Mouse (Mus musculus): ENCODE data around the gene Cxcl5. TPM values are rescaled to one million over a fixed set of nuclear protein-coding genes. Genes with fewer than 3 reads are reported as not detected.

The Cxcl5 gene
- polyA plus RNA-seq, 1 experiment from 2014 or later: 0.27 TPM

- no peak overlapping the region for H3K4me3 ChIP-seq (replicated peaks)
- H3K36me3 ChIP-seq: no peaks in the 10 kb centered on the region
- 0 out of 2 replicates have a peak, but pooled peaks cover 7% of the 10 kb centered on the region for H3K27me3 ChIP-seq (replicated peaks)
- H3K9ac ChIP-seq (replicated peaks): no peak overlapping the region
- no peak for ATAC-seq (ENCODE audit: low FRiP score)
- H3K9me3 ChIP-seq (replicated peaks): no peaks in the 10 kb centered on the region
- no peak overlapping the region for H3K27ac ChIP-seq (replicated peaks)
- peaks cover 15% of the 10 kb centered on the region for H3K4me1 ChIP-seq
- H3K4me2 ChIP-seq: no peak overlapping the region
- 91% methylated on average over 3 of the region's 3 CpGs for WGBS
Measured at GRCm38 (mm10) chr5:90761834-90762233, 2.7 kb downstream of the Cxcl5 start.

- Histone ChIP-seq H3K9me3 (replicated peaks) (no peaks in the 10 kb centered on the region), H3K4me3 (replicated peaks) (no peak overlapping the region), H3K9ac (replicated peaks) (no peak overlapping the region), H3K27ac (replicated peaks) (no peak overlapping the region), H3K4me2 (no peak overlapping the region), H3K4me1 (peaks cover 8% of the 10 kb centered on the region), H3K36me3 (no peaks in the 10 kb centered on the region), H3K27me3 (replicated peaks) (0 out of 2 replicates have a peak, but pooled peaks cover 7% of the 10 kb centered on the region)
- no peak for ATAC-seq (ENCODE audit: low FRiP score)
- WGBS: 81% methylated on average over 12 of the region's 12 CpGs
Measured at GRCm38 (mm10) chr5:90763912-90764665, 4.9 kb downstream of the Cxcl5 start.

GRCm38 (mm10) chr5:90765821-90766606 lies 6.9 kb downstream of the Cxcl5 start:
- Histone ChIP-seq H3K36me3 (no peaks in the 10 kb centered on the region), H3K27ac (replicated peaks) (no peak overlapping the region), H3K4me2 (no peak overlapping the region), H3K4me3 (replicated peaks) (no peak overlapping the region), H3K27me3 (replicated peaks) (0 out of 2 replicates have a peak, but pooled peaks cover 4% of the 10 kb centered on the region), H3K4me1 (no peaks in the 10 kb centered on the region), H3K9me3 (replicated peaks) (no peaks in the 10 kb centered on the region), H3K9ac (replicated peaks) (no peak overlapping the region)
- no peak for ATAC-seq (ENCODE audit: low FRiP score)
- 81% methylated on average over 8 of the region's 8 CpGs for WGBS

GRCm38 (mm10) chr5:90768218-90768617 lies 9.1 kb downstream of the Cxcl5 start, which contains the start of gene Ppbp:
Ppbp (plus strand) TSS chr5:90768518.
- H3K4me2 ChIP-seq: no peak within 1 kb of the TSS
- no peak within 1 kb of the TSS for H3K9ac ChIP-seq (replicated peaks)
- H3K4me1 ChIP-seq: no peaks in the 10 kb centered on the region
- H3K9me3 ChIP-seq (replicated peaks): no peaks in the 10 kb centered on the region
- 65% methylated on average over 3 of the region's 3 CpGs for whole genome bisulfite sequencing
- no peak for ATAC-seq (ENCODE audit: low FRiP score)
- no peak within 1 kb of the TSS for H3K27ac ChIP-seq (replicated peaks)
- no peaks in the 10 kb centered on the region for H3K36me3 ChIP-seq
- no peak within 1 kb of the TSS for H3K4me3 ChIP-seq (replicated peaks)
- no peaks in the 10 kb centered on the region for H3K27me3 ChIP-seq (replicated peaks)

DNA sequence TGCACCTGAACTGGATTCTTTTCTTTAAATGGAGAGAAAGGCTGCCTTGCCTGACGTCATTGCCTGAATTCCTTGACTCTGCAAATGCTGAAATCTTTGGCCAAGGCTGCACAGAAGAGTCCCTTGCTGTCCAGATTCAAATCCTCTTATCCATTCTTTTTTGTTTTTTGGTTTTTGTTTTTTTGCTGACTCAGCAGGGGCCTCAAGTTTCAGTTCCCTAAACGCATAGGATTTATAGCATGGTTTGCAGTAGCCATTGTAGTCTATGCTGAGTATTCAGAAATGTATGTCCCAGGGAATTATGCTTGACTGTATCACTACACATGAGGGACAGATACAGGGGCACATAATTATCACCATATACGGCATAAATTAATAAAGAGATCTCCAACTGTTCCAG lies 12.2 kb downstream of the Cxcl5 start:
- Histone ChIP-seq H3K9ac (replicated peaks) (no peak overlapping the region), H3K4me2 (no peak overlapping the region), H3K27ac (replicated peaks) (no peak overlapping the region), H3K4me3 (replicated peaks) (no peak overlapping the region), H3K4me1 (no peaks in the 10 kb centered on the region), H3K36me3 (no peaks in the 10 kb centered on the region), H3K27me3 (replicated peaks) (no peaks in the 10 kb centered on the region), H3K9me3 (replicated peaks) (no peaks in the 10 kb centered on the region)
- 72% methylated on average over 3 of the region's 3 CpGs for WGBS
- no peak for ATAC-seq (ENCODE audit: low FRiP score)

GRCm38 (mm10) chr5:90771880-90772653 lies 12.9 kb downstream of the Cxcl5 start, which contains the start of gene Pf4:
Pf4 (plus strand) TSS chr5:90772435.
- Histone ChIP-seq H3K4me1 (no peaks in the 10 kb centered on the region), H3K4me2 (no peak within 1 kb of the TSS), H3K27me3 (replicated peaks) (no peaks in the 10 kb centered on the region), H3K9me3 (replicated peaks) (no peaks in the 10 kb centered on the region), H3K4me3 (replicated peaks) (no peak within 1 kb of the TSS), H3K36me3 (no peaks in the 10 kb centered on the region), H3K27ac (replicated peaks) (no peak within 1 kb of the TSS), H3K9ac (replicated peaks) (no peak within 1 kb of the TSS)
- 89% methylated on average over 16 of the region's 16 CpGs for WGBS
- ATAC-seq (ENCODE audit: low FRiP score): no peak

DNA sequence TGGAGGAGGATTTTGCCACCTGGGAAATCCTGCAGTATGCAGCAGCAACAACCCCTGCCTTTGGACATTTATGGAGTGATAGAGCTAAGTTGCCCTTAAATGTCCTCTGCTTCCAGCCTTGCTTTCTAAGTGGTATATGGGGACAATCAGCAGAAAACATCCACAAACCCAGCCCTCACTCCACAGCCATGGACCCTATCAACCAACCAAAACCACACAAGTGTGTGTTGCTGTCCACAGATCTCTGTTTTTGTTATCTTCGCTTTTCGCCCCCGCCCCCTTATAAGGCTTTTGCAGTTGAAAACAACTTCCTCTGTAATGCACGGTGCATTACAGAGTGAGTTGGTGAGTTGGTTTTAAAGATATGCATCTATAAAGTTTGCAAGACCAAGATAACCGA lies 16.4 kb downstream of the Cxcl5 start:
- Histone ChIP-seq H3K27me3 (replicated peaks) (no peaks in the 10 kb centered on the region), H3K36me3 (no peaks in the 10 kb centered on the region), H3K4me3 (replicated peaks) (no peak overlapping the region), H3K4me1 (no peaks in the 10 kb centered on the region), H3K4me2 (no peak overlapping the region), H3K9ac (replicated peaks) (no peak overlapping the region), H3K9me3 (replicated peaks) (no peaks in the 10 kb centered on the region), H3K27ac (replicated peaks) (no peak overlapping the region)
- WGBS: 91% methylated on average over 5 of the region's 5 CpGs
- ATAC-seq (ENCODE audit: low FRiP score): no peak

GRCm38 (mm10) chr5:90777621-90778020 lies 18.5 kb downstream of the Cxcl5 start:
- no peak for ATAC-seq (ENCODE audit: low FRiP score)
- H3K9me3 ChIP-seq (replicated peaks): no peaks in the 10 kb centered on the region

GRCm38 (mm10) chr5:90778856-90779255 lies 19.7 kb downstream of the Cxcl5 start:
- H3K27ac ChIP-seq (replicated peaks): no peak overlapping the region
- 87% methylated on average over 6 of the region's 6 CpGs for WGBS
- no peak overlapping the region for H3K4me3 ChIP-seq (replicated peaks)
- no peaks in the 10 kb centered on the region for H3K36me3 ChIP-seq
- no peak overlapping the region for H3K9ac ChIP-seq (replicated peaks)
- no peaks in the 10 kb centered on the region for H3K4me1 ChIP-seq
- no peaks in the 10 kb centered on the region for H3K9me3 ChIP-seq (replicated peaks)
- H3K4me2 ChIP-seq: no peak overlapping the region
- no peak for ATAC-seq (ENCODE audit: low FRiP score)
- no peaks in the 10 kb centered on the region for H3K27me3 ChIP-seq (replicated peaks)

More at GRCm38 (mm10) chr5:90777621-90778020, 18.5 kb downstream of the Cxcl5 start:
- H3K36me3 ChIP-seq: no peaks in the 10 kb centered on the region
- H3K27me3 ChIP-seq (replicated peaks): no peaks in the 10 kb centered on the region
- WGBS: 81% methylated on average over 10 of the region's 10 CpGs
- H3K27ac ChIP-seq (replicated peaks): no peak overlapping the region
- no peaks in the 10 kb centered on the region for H3K4me1 ChIP-seq
- H3K9ac ChIP-seq (replicated peaks): no peak overlapping the region
- no peak overlapping the region for H3K4me2 ChIP-seq
- H3K4me3 ChIP-seq (replicated peaks): no peak overlapping the region

- H3K27me3 ChIP-seq (replicated peaks): no peaks in the 10 kb centered on the region
- ATAC-seq (ENCODE audit: low FRiP score): no peak
- no peaks in the 10 kb centered on the region for H3K36me3 ChIP-seq
- WGBS: 90% methylated on average over 3 of the region's 3 CpGs
- no peak overlapping the region for H3K4me3 ChIP-seq (replicated peaks)
- no peak overlapping the region for H3K27ac ChIP-seq (replicated peaks)
- peaks cover 7% of the 10 kb centered on the region for H3K4me1 ChIP-seq
- H3K9me3 ChIP-seq (replicated peaks): no peaks in the 10 kb centered on the region
- no peak overlapping the region for H3K4me2 ChIP-seq
- H3K9ac ChIP-seq (replicated peaks): no peak overlapping the region
Measured at GRCm38 (mm10) chr5:90783697-90784096, 24.5 kb downstream of the Cxcl5 start.
